Comparison of ENCODE assay signal across 1 mouse cellular context in the genomic region with DNA sequence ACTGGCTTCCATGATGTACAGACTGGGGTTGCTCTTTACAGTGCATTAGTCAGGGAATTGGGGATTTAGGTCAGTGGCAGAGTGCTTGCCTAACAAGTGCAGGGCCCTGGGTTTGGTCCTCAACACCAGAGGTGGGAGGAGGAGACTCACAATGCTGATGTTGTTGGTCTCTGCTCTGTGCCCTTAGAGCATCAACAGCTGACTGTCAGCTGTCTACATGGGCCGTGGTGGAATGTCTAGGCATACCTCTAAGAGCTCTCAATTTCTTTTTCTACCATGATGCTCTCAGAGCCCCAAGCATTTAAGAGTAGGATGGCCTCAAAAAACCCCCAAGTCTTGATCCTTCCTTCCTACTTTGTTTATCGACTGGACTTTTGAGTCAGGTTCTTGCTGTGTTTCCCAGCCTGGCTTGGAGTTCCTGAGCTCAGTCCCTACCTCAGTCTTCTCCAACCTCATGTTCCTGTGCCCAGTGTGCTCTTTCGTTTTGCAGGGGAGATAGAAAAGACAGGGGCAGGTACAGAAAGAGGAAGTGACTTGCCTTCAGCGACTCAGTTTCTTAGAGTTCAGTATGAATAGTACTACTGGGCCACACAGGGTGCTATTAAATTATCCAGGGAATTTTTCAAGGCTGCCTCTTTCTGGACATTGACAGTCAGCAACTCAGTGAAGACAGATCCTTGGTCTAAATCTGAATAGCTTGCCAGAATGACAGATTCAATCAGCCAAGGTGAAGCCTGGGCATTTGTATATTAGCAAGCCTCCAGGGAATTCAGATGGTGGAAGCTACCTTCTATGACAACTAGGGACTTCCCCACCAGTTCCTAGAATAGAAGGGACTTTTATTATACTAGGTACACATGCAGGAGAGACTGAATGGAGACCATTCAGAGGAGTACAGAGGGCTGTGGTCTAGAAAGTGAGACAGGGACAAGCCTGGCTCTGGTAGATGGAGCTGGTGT.
TF ChIP-seq lines count a peak whose summit lies in the region.

No protein-coding gene starts in this region.

TF ChIP-seq in MEL, 35 proteins besides CTCF, POLR2A, EP300 and RAD21 (continued from another document):
- TF ChIP-seq ZKSCAN1 (IDR thresholded peaks at IDR 0.05; ENCODE audit: low read depth, low read length): no peak
- no peak for TF ChIP-seq MYB (IDR thresholded peaks at IDR 0.05; ENCODE audit: low read depth, low read length)
- TF ChIP-seq ELF1 (IDR thresholded peaks at IDR 0.05; ENCODE audit: low read depth, low read length): 0 out of 2 replicates have a peak, but pooled peaks have one; percentile 44
- no peak for TF ChIP-seq USF1 (IDR thresholded peaks at IDR 0.05; ENCODE audit: low read depth, low read length)
- TF ChIP-seq SMC3 (IDR thresholded peaks at IDR 0.05; ENCODE audit: low read depth, low read length): peak; percentile 29; the same call in 1 of the 2 replicates
- no peak for TF ChIP-seq MAFK (IDR thresholded peaks at IDR 0.05; ENCODE audit: borderline replicate concordance, low read depth, low read length)
- TF ChIP-seq MYC (IDR thresholded peaks at IDR 0.05; ENCODE audit: low read depth, low read length): peak; percentile 69; the same call in 1 of the 2 replicates
- TF ChIP-seq ZNF384 (IDR thresholded peaks at IDR 0.05; ENCODE audit: low read depth, low read length): no peak
- TF ChIP-seq RCOR1 (IDR thresholded peaks at IDR 0.05; ENCODE audit: low read depth, low read length): no peak
- TF ChIP-seq TAL1 (IDR thresholded peaks at IDR 0.05; ENCODE audit: low read length): no peak
- no peak for TF ChIP-seq ZMIZ1 (IDR thresholded peaks at IDR 0.05; ENCODE audit: low read depth, low read length)
- TF ChIP-seq HCFC1 (IDR thresholded peaks at IDR 0.05; ENCODE audit: low read depth, low read length): no peak
- TF ChIP-seq ETS1 (IDR thresholded peaks at IDR 0.05; ENCODE audit: low read depth, low read length): no peak
- no peak for TF ChIP-seq POLR2AphosphoS5 (IDR thresholded peaks at IDR 0.05; ENCODE audit: borderline replicate concordance, low read depth, low read length)
- 0 out of 2 replicates have a peak, but pooled peaks have one; percentile 7 for TF ChIP-seq ZC3H11A (IDR thresholded peaks at IDR 0.05; ENCODE audit: low read depth, low read length)
- TF ChIP-seq TCF12 (IDR thresholded peaks at IDR 0.05; ENCODE audit: low read depth, low read length): no peak
- TF ChIP-seq MXI1 (IDR thresholded peaks at IDR 0.05; ENCODE audit: low read depth, low read length): peak; percentile 50
- no peak for TF ChIP-seq KAT2A (conservative IDR thresholded peaks at IDR 0.05; ENCODE audit: low read depth, low read length)
- no peak for TF ChIP-seq CHD2 (IDR thresholded peaks at IDR 0.05; ENCODE audit: low read length)
- no peak for TF ChIP-seq POLR2AphosphoS2 (IDR thresholded peaks at IDR 0.05; ENCODE audit: low read length)
- peak; percentile 40; the same call in 1 of the 2 replicates for TF ChIP-seq MAX (IDR thresholded peaks at IDR 0.05; ENCODE audit: low read length)
- TF ChIP-seq BHLHE40 (IDR thresholded peaks at IDR 0.05; ENCODE audit: borderline replicate concordance, low read depth, low read length): no peak
- no peak for TF ChIP-seq CHD1 (IDR thresholded peaks at IDR 0.05; ENCODE audit: low read depth, low read length)
- TF ChIP-seq GATA1 (IDR thresholded peaks at IDR 0.05; ENCODE audit: low read depth, low read length): no peak
- no peak for TF ChIP-seq SIN3A (IDR thresholded peaks at IDR 0.05; ENCODE audit: low read length)
- no peak for TF ChIP-seq E2F4 (IDR thresholded peaks at IDR 0.05; ENCODE audit: borderline replicate concordance, low read depth, low read length)
- TF ChIP-seq NELFE (IDR thresholded peaks at IDR 0.05; ENCODE audit: low read depth, low read length): 0 out of 2 replicates have a peak, but pooled peaks have one; percentile 44
- no peak for TF ChIP-seq NRF1 (IDR thresholded peaks at IDR 0.05; ENCODE audit: insufficient read depth, low read depth, low read length, poor library complexity, severe bottlenecking)
- TF ChIP-seq MAZ (IDR thresholded peaks at IDR 0.05; ENCODE audit: low read depth, low read length): 0 out of 2 replicates have a peak, but pooled peaks have one; percentile 42
